Mouse (Mus musculus) MEL (cell line): Measurements from ENCODE around the gene Tcf25. TPM values are rescaled to one million over a fixed set of nuclear protein-coding genes. Genes with fewer than 3 reads are reported as not detected.
"Not testable (repeated sequence)": the region's sequence is repeated elsewhere in the genome, so short reads cannot be mapped to it uniquely, and the experiment has no call there.

Experiments used
- DNase-seq: peaks from one replicate; pipeline ENCODE4 v3.0.0; 2011; ENCODE audit warnings: low read depth, low spot score
- H3K27ac ChIP-seq: 2 replicates; pipeline ENCODE4 v1.5.1; 2012; ENCODE audit warnings: low read depth, mild to moderate bottlenecking, control low read depth, low read length, moderate library complexity; ENCODE audit not compliant: control insufficient read depth
- H3K27me3 ChIP-seq, 2 experiments: fragments of 150-350 bp in 1 of 2; sonication (generic) in 1 of 2; 2 replicates each; pipeline ENCODE4 v1.6.1; 2012; ENCODE audit warnings: low read length in 2 of 2, mild to moderate bottlenecking in 2 of 2, improper control_type of control experiment in 1 of 2, moderate library complexity in 1 of 2; ENCODE audit not compliant: insufficient read depth in 2 of 2, control insufficient read depth in 1 of 2
- H3K36me3 ChIP-seq, 2 experiments: 2 replicates each; pipeline ENCODE4 v1.6.1; 2012 to 2014; ENCODE audit warnings: low read length in 2 of 2, improper control_type of control experiment in 1 of 2, inconsistent platforms in 1 of 2, mild to moderate bottlenecking in 1 of 2; ENCODE audit not compliant: insufficient read depth in 2 of 2, control insufficient read depth in 1 of 2
- H3K4me1 ChIP-seq, 2 experiments: fragments of 150-350 bp in 1 of 2; sonication (generic) in 1 of 2; 2 replicates each; pipeline ENCODE4 v1.6.1; 2012; ENCODE audit warnings: low read length in 2 of 2, improper control_type of control experiment in 1 of 2, mild to moderate bottlenecking in 1 of 2; ENCODE audit not compliant: insufficient read depth in 2 of 2, control insufficient read depth in 1 of 2
- H3K4me3 ChIP-seq, 2 experiments: fragments of 150-350 bp in 1 of 2; sonication (generic) in 1 of 2; 2 replicates each; pipeline ENCODE4 v1.5.1; 2012; ENCODE audit warnings: low read depth in 2 of 2, low read length in 2 of 2, mild to moderate bottlenecking in 2 of 2, moderate library complexity in 2 of 2, control low read depth in 1 of 2, improper control_type of control experiment in 1 of 2; ENCODE audit not compliant: control insufficient read depth in 1 of 2, insufficient read depth in 1 of 2
- H3K79me2 ChIP-seq: 2 replicates; pipeline ENCODE4 v1.6.1; 2012; ENCODE audit warnings: mild to moderate bottlenecking, low read length, moderate library complexity; ENCODE audit not compliant: control insufficient read depth, poor library complexity, insufficient read depth
- H3K9ac ChIP-seq: 2 replicates; pipeline ENCODE4 v1.6.1; 2012; ENCODE audit warnings: low read depth, mild to moderate bottlenecking, control low read depth, low read length, moderate library complexity; ENCODE audit not compliant: control insufficient read depth, poor library complexity, severe bottlenecking
- H3K9me3 ChIP-seq: fragments of 150-350 bp; sonication (generic); replicated peaks from 2 replicates; pipeline ENCODE4 v1.6.1; 2012; ENCODE audit warnings: mild to moderate bottlenecking, low read length, improper control_type of control experiment, moderate library complexity; ENCODE audit not compliant: insufficient read depth
- CTCF ChIP-seq, 3 experiments: IDR thresholded peaks in 2 of 3; conservative IDR thresholded peaks in 1 of 3; 2 replicates each; pipeline ENCODE4 v1.5.1; 2011 to 2012; ENCODE audit warnings: low read length in 3 of 3, low read depth in 2 of 3, mild to moderate bottlenecking in 2 of 3, improper control_type of control experiment in 1 of 3, inconsistent platforms in 1 of 3, mixed read lengths in 1 of 3, moderate library complexity in 1 of 3; ENCODE audit not compliant: control insufficient read depth in 1 of 3, insufficient read depth in 1 of 3, poor library complexity in 1 of 3, severe bottlenecking in 1 of 3
- E2F4 ChIP-seq: IDR thresholded peaks from 2 replicates; pipeline ENCODE4 v1.6.1; 2011; ENCODE audit warnings: low read depth, low read length, improper control_type of control experiment, borderline replicate concordance
- GATA1 ChIP-seq: IDR thresholded peaks from 2 replicates; pipeline ENCODE4 v1.6.1; 2011; ENCODE audit warnings: low read depth, low read length, improper control_type of control experiment
- KAT2A ChIP-seq: conservative IDR thresholded peaks from 2 replicates; pipeline ENCODE4 v1.6.1; 2012; ENCODE audit warnings: low read depth, low read length, improper control_type of control experiment, inconsistent platforms
- MAX ChIP-seq: IDR thresholded peaks from 2 replicates; pipeline ENCODE4 v1.6.1; 2011; ENCODE audit warnings: low read length, improper control_type of control experiment
- MXI1 ChIP-seq: IDR thresholded peaks from 2 replicates; pipeline ENCODE4 v1.6.1; 2011; ENCODE audit warnings: mild to moderate bottlenecking, low read depth, low read length, improper control_type of control experiment
- NELFE ChIP-seq: IDR thresholded peaks from 2 replicates; pipeline ENCODE4 v1.6.1; 2011; ENCODE audit warnings: low read depth, low read length, improper control_type of control experiment
- POLR2AphosphoS2 ChIP-seq: IDR thresholded peaks from 2 replicates; pipeline ENCODE4 v1.6.1; 2011; ENCODE audit warnings: low read length, improper control_type of control experiment
- RCOR1 ChIP-seq: IDR thresholded peaks from 2 replicates; pipeline ENCODE4 v1.6.1; 2012; ENCODE audit warnings: low read depth, mild to moderate bottlenecking, inconsistent platforms, low read length, improper control_type of control experiment
- SIN3A ChIP-seq: IDR thresholded peaks from 2 replicates; pipeline ENCODE4 v1.6.1; 2012; ENCODE audit warnings: low read length, improper control_type of control experiment, inconsistent platforms
- TBP ChIP-seq: IDR thresholded peaks from 2 replicates; pipeline ENCODE4 v1.8.0; 2011; ENCODE audit warnings: low read depth, low read length, improper control_type of control experiment
- USF1 ChIP-seq: IDR thresholded peaks from 2 replicates; pipeline ENCODE4 v1.6.1; 2014; ENCODE audit warnings: low read depth, mild to moderate bottlenecking, inconsistent platforms, low read length, improper control_type of control experiment, moderate library complexity
- polyA plus RNA-seq, 2 experiments: library from polyadenylated mRNA; stranded (reverse) in 1 of 2; unstranded in 1 of 2; fragments of >175 nt in 1 of 2; fragments of >200 nt in 1 of 2; gene quantifications; 2 replicates each; pipeline versions ENCODE4 v1.2.1 to v1.2.4; 2012; ENCODE audit warnings: low replicate concordance in 2 of 2, low read depth in 1 of 2; ENCODE audit not compliant: insufficient read length in 2 of 2, insufficient read depth in 1 of 2, missing spikeins in 1 of 2
- total RNA-seq: library from RNA; depleted of rRNA; stranded (reverse); fragments of 300-350 nt; gene quantifications from 2 replicates; pipeline ENCODE4 v1.2.3, GENCODE M21; 2012

Tcf25 gene
- total and polyA plus RNA-seq, 3 experiments: 107 to 327 TPM; not detected in 1

GRCm38 (mm10) chr8:123412560-123413170 lies 39.1 kb downstream of the Tcf25 start (continued):
- TF ChIP-seq SIN3A (peak; percentile 77), USF1 (peak; percentile 95), POLR2AphosphoS2 (no peak), KAT2A (no peak), NELFE (no peak), MAX (peak; percentile 87)

- Histone ChIP-seq H3K9me3 (no peaks in the 10 kb centered on the region), H3K79me2 (no peaks in the 10 kb centered on the region), H3K27ac (no peak overlapping the region), H3K9ac (no peak overlapping the region), H3K4me1 (peaks cover 0 to 40% of the 10 kb centered on the region in 2 experiments; a peak in 3 of 4 replicates), H3K36me3 (peaks cover 0 to 28% of the 10 kb centered on the region in 2 experiments; a peak in 2 of 4 replicates), H3K27me3 (no peaks in the 10 kb centered on the region), H3K4me3 (no peak overlapping the region)
- TF ChIP-seq SIN3A (peak; percentile 87), RCOR1 (0 out of 2 replicates have a peak, but pooled peaks have one; percentile 17), GATA1 (no peak), CTCF (IDR thresholded peaks at IDR 0.05 in 2 of 3, conservative IDR thresholded peaks at IDR 0.05 in 1 of 3; ENCODE audit: control insufficient read depth in 1 of 3, insufficient read depth in 1 of 3, low read depth in 2 of 3, low read length in 3 of 3, poor library complexity in 1 of 3, severe bottlenecking in 1 of 3) (no peak), USF1 (no peak; the same call in 1 of the 2 replicates), MXI1 (peak; percentile 66; the same call in 1 of the 2 replicates), E2F4 (no peak)
- peak; percentile 51 for DNase-seq
Measured at GRCm38 (mm10) chr8:123414255-123414654, 40.7 kb downstream of the Tcf25 start.

DNA sequence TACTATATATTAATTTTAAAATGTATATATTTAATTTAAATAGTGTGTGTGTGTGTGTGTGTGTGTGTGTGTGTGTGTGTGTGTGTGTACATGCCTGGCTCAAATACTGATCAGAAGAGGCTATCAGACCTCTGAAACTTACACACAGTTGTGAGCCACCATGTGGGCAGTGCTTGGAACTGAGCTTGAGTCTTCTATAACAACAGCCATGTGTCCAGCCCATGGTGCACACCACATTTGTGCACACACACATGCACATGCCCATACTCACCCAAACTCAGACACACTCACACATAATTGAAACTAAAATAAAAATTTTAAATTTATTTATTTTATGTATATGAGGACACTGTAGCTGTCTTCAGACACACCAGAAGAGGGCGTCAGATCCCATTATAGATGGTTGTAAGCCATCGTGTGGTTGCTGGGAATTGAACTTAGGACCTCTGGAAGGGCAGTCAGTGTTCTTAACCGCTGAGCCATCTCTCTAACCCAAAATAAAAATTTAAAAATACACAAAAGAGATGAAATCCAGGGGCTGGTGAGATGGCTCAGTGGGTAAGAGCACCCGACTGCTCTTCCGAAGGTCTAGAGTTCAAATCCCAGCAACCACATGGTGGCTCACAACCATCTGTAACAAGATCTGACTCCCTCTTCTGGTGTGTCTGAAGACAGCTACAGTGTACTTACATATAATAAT lies 41.6 kb downstream of the Tcf25 start:
- not testable (repeated sequence) for H3K9ac ChIP-seq, H3K4me3 ChIP-seq, H3K27me3 ChIP-seq, H3K27ac ChIP-seq, H3K79me2 ChIP-seq, H3K9me3 ChIP-seq
- Histone ChIP-seq H3K36me3 (peaks cover 0 to 19% of the 10 kb centered on the region in 2 experiments; a peak in 2 of 4 replicates), H3K4me1 (peaks cover 0 to 31% of the 10 kb centered on the region in 2 experiments; a peak in 3 of 4 replicates)
- TF ChIP-seq TBP (peak; percentile 97), CTCF (IDR thresholded peaks at IDR 0.05 in 2 of 3, conservative IDR thresholded peaks at IDR 0.05 in 1 of 3; ENCODE audit: control insufficient read depth in 1 of 3, insufficient read depth in 1 of 3, low read depth in 2 of 3, low read length in 3 of 3, poor library complexity in 1 of 3, severe bottlenecking in 1 of 3) (peak in 1 of 3 experiments; percentile 13; a peak in 1 of 6 replicates)
- peak; percentile 49 for DNase-seq
